Mouse (Mus musculus) liver, embryonic 14.5 days (tissue): Measurements from ENCODE around the gene Tmc4. TPM values are rescaled to one million over a fixed set of nuclear protein-coding genes. Genes with fewer than 3 reads are reported as not detected.

Experiments used
- ATAC-seq: fragments of 200-750 bp; cut with Nextera tagmentation; 2 replicates; pipeline ENCODE4 v1.8.0; 2017; ENCODE audit warnings: moderate number of reproducible peaks, mild to moderate bottlenecking, moderate library complexity; ENCODE audit not compliant: insufficient read depth
- DNase-seq, 3 experiments: peaks; one replicate each; pipeline ENCODE4 v3.0.0-alpha.2; 2012 to 2013; ENCODE audit warnings: low read depth in 3 of 3, low spot score in 3 of 3
- H3K27ac ChIP-seq: fragments of 300-500 bp; sonication (generic); 2 replicates; pipeline ENCODE4 v1.5.1; 2014; ENCODE audit warnings: moderate library complexity, mild to moderate bottlenecking, control low read depth, inconsistent platforms
- H3K27me3 ChIP-seq: fragments of 300-500 bp; sonication (generic); 2 replicates; pipeline ENCODE4 v1.6.1; 2014; ENCODE audit warnings: mild to moderate bottlenecking, low read length, moderate library complexity; ENCODE audit not compliant: control insufficient read depth, insufficient read depth
- H3K36me3 ChIP-seq: fragments of 300-500 bp; sonication (generic); replicated peaks from 2 replicates; pipeline ENCODE4 v1.6.1; 2014; ENCODE audit warnings: low read depth; ENCODE audit not compliant: control insufficient read depth, insufficient read depth
- H3K4me1 ChIP-seq, 2 experiments: fragments of 200-500 bp in 1 of 2; fragments of 300-500 bp in 1 of 2; sonication (generic) in 1 of 2; replicated peaks; 2 replicates each; pipeline ENCODE4 v1.6.1; 2012 to 2014; ENCODE audit warnings: antibody characterized with exemption in 1 of 2, inconsistent platforms in 1 of 2, low read length in 1 of 2; ENCODE audit not compliant: control insufficient read depth in 2 of 2, insufficient read depth in 2 of 2
- H3K4me2 ChIP-seq: fragments of 300-500 bp; sonication (generic); 2 replicates; pipeline ENCODE4 v1.6.1; 2014; ENCODE audit warnings: low read depth, mild to moderate bottlenecking, control low read depth, moderate library complexity
- H3K4me3 ChIP-seq, 2 experiments: fragments of 200-500 bp in 1 of 2; fragments of 300-500 bp in 1 of 2; sonication (generic) in 1 of 2; 2 replicates each; pipeline ENCODE4 v1.5.1; 2012 to 2014; ENCODE audit warnings: low read depth in 2 of 2, low read length in 2 of 2, mild to moderate bottlenecking in 2 of 2, control low read depth in 1 of 2, inconsistent platforms in 1 of 2, moderate library complexity in 1 of 2; ENCODE audit not compliant: insufficient read depth in 1 of 2
- H3K9ac ChIP-seq: fragments of 300-500 bp; sonication (generic); replicated peaks from 2 replicates; pipeline ENCODE4 v1.6.1; 2014; ENCODE audit warnings: mild to moderate bottlenecking, control low read depth, moderate library complexity
- H3K9me3 ChIP-seq: fragments of 300-500 bp; sonication (generic); 2 replicates; pipeline ENCODE4 v1.6.1; 2016; ENCODE audit warnings: low read length, mixed read lengths; ENCODE audit not compliant: control insufficient read depth
- CTCF ChIP-seq: IDR thresholded peaks from 2 replicates; pipeline ENCODE4 v1.5.1; 2016; ENCODE audit warnings: antibody characterized with exemption, low read depth, control low read depth
- EP300 ChIP-seq: IDR thresholded peaks from 2 replicates; pipeline ENCODE4 v1.6.1; 2016; ENCODE audit warnings: antibody characterized with exemption, low read depth
- WGBS: fragments of 180-500 bp; shearing (Covaris S2); extraction: QIAGEN DNeasy Blood & Tissue Kit; methylation state at CpG from one replicate; pipeline ENCODE4 v1.1.7; 2014; ENCODE audit not compliant: insufficient replicate concordance; 5-methylcytosine and 5-hydroxymethylcytosine counted together
- polyA plus RNA-seq, 2 experiments: library from polyadenylated mRNA; depleted of rRNA in 1 of 2; stranded (reverse) in 1 of 2; unstranded in 1 of 2; fragments of >200 nt; fragmentation: Nextera tagmentation in 1 of 2; extraction: Ambion mirVana in 1 of 2; gene quantifications; 2 replicates each; pipeline versions ENCODE4 v1.2.1 to v1.2.3; 2012 to 2014

The Tmc4 gene
- polyA plus RNA-seq, 2 experiments = 5.5 to 6.7 TPM

GRCm38 (mm10) chr7:3692987-3693808 lies 15.8 kb upstream of the Tmc4 start, which contains the start of gene Mboat7:
TSS of gene Mboat7 (minus strand) at chr7:3693523.
- Histone ChIP-seq H3K36me3 (no peaks in the 10 kb centered on the region; the same call in 1 of the 2 replicates), H3K9ac (peak within 1 kb of the TSS; percentile 81), H3K9me3 (no peaks in the 10 kb centered on the region), H3K27ac (peak within 1 kb of the TSS; percentile 74), H3K4me2 (peak within 1 kb of the TSS; percentile 95), H3K4me1 (peaks cover 4 to 11% of the 10 kb centered on the region in 2 experiments; a peak in 3 of 4 replicates), H3K4me3 (peak within 1 kb of the TSS; percentile 77 to 88), H3K27me3 (no peaks in the 10 kb centered on the region)
- TF ChIP-seq CTCF = no peak
- no peak for TF ChIP-seq EP300
- peak; percentile 87 to 93 (median 89) for DNase-seq
- WGBS = under 1% methylated on average over 55 of the region's 55 CpGs
- peak; percentile 82 for ATAC-seq

GRCm38 (mm10) chr7:3692382-3692986 lies 15.1 kb upstream of the Tmc4 start, which contains the start of gene Tsen34:
TSS of gene Tsen34 (plus strand) at chr7:3692863.
- no peak for TF ChIP-seq EP300
- TF ChIP-seq CTCF = no peak; the same call in 1 of the 2 replicates
- H3K36me3 ChIP-seq = no peaks in the 10 kb centered on the region
- H3K4me2 ChIP-seq = peak within 1 kb of the TSS; percentile 95
- H3K4me3 ChIP-seq = peak within 1 kb of the TSS; percentile 77 to 88
- ATAC-seq (no peak), DNase-seq (no peak)
- peak within 1 kb of the TSS; percentile 74 for H3K27ac ChIP-seq
- WGBS = under 1% methylated on average over 49 of the region's 49 CpGs
- peaks cover 4 to 11% of the 10 kb centered on the region in 2 experiments; a peak in 3 of 4 replicates for H3K4me1 ChIP-seq
- peak within 1 kb of the TSS; percentile 81 for H3K9ac ChIP-seq
- no peaks in the 10 kb centered on the region for H3K9me3 ChIP-seq
- no peaks in the 10 kb centered on the region for H3K27me3 ChIP-seq

DNA sequence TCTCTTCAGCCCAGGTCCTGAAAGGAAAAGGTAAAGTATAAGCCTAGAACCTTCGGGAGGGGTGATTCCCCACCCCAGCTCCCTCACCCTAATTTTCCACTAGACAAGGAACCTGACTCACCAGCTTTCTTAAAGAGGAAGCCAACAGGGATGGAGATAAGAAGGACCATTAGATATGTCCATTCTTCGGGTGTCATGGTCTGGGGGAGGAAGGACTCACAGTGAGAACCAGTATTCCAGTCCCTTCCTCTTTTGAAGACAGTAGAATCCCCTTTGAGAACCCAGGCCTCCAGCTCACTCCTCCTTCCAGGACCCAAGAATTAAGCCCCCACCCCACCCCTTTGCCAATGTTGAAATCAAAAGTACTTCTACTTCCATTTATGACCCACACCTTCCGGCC lies 14.6 kb upstream of the Tmc4 start:
- 8% methylated on average over 3 of the region's 3 CpGs for WGBS
- no peak for ATAC-seq
- no peaks in the 10 kb centered on the region for H3K27me3 ChIP-seq
- H3K27ac ChIP-seq = no peak overlapping the region
- H3K4me3 ChIP-seq = peak overlapping the region; percentile 77 to 88
- TF ChIP-seq CTCF (no peak), EP300 (no peak)
- peak overlapping the region; percentile 95 for H3K4me2 ChIP-seq
- H3K9ac ChIP-seq = peak overlapping the region; percentile 81; the same call in 1 of the 2 replicates
- no peaks in the 10 kb centered on the region for H3K9me3 ChIP-seq
- peaks cover 4 to 11% of the 10 kb centered on the region in 2 experiments; a peak in 3 of 4 replicates for H3K4me1 ChIP-seq
- no peak for DNase-seq
- no peaks in the 10 kb centered on the region for H3K36me3 ChIP-seq

DNA sequence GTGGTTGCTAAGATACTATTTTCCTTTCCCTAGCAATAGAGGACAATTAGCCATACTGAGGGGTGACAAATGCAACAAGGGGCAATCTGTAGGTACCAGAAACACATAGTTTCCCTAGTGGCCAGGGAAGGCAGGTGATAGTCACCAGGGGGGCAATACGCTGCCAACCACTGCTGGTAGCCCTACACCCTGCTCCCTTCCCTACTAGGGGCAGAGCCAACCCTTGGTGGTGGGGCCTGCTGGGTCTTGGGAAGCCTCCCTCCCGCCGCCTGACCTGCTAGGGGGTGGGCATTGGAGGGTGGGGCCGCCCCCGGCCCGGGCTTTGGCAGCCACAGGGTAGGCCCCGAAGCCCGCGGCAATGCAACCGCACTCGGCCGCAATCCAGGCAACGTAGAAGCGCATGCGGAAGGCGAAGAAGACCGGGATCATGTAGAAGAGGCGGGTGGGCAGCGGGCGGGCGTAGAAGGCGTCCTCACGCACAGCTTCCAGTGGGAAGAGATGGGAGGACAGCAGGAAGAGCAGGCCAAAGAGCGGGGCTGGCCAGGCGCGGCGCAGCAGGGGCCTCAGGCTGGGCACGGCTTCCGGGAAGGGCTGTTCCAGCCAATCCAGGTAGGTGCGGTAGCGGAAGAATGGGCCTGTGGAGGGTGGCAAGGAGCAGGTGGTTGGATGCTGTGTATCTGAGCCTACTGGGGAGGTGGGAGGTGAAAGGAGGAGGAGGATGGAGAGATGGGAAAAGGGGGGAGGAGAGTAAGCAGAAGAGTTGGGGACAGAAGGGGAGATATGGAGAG lies 8.2 kb upstream of the Tmc4 start:
- ATAC-seq = no peak
- TF ChIP-seq CTCF = no peak
- TF ChIP-seq EP300 = no peak
- H3K36me3 ChIP-seq = no peaks in the 10 kb centered on the region
- 82% methylated on average over 31 of the region's 31 CpGs for WGBS
- H3K4me2 ChIP-seq = no peak overlapping the region
- H3K9ac ChIP-seq = no peak overlapping the region
- no peak overlapping the region for H3K27ac ChIP-seq
- no peaks in the 10 kb centered on the region for H3K27me3 ChIP-seq
- no peaks in the 10 kb centered on the region for H3K4me1 ChIP-seq
- DNase-seq = no peak
- no peak overlapping the region for H3K4me3 ChIP-seq
- H3K9me3 ChIP-seq = no peaks in the 10 kb centered on the region

- WGBS = 83% methylated on average over 8 of the region's 8 CpGs
- H3K36me3 ChIP-seq = no peaks in the 10 kb centered on the region
- H3K27ac ChIP-seq = no peak overlapping the region
- ATAC-seq (no peak), DNase-seq (no peak)
- no peak overlapping the region for H3K9ac ChIP-seq
- H3K4me1 ChIP-seq = no peaks in the 10 kb centered on the region
- H3K9me3 ChIP-seq = no peaks in the 10 kb centered on the region
- H3K4me2 ChIP-seq = no peak overlapping the region
- H3K4me3 ChIP-seq = no peak overlapping the region
- no peak for TF ChIP-seq CTCF
- no peak for TF ChIP-seq EP300
- H3K27me3 ChIP-seq = no peaks in the 10 kb centered on the region
Observed at GRCm38 (mm10) chr7:3684698-3685097, 7.3 kb upstream of the Tmc4 start.
